Mouse (Mus musculus): ENCODE results near the gene Zfp607b.

The Zfp607b gene

GRCm38 (mm10) chr7:27685220-27685619, 3.9 kb upstream of the Zfp607b start:
- DNase-seq (ENCODE audit: low spot score in 2 of 2): no peak

- no peak for DNase-seq (ENCODE audit: low spot score in 2 of 2)
Measured at GRCm38 (mm10) chr7:27685681-27686080, 3.5 kb upstream of the Zfp607b start.

GRCm38 (mm10) chr7:27687043-27687442, 2.1 kb upstream of the Zfp607b start:
- DNase-seq (ENCODE audit: low spot score in 2 of 2): no peak

- no peak for DNase-seq (ENCODE audit: low spot score in 2 of 2)
Measured at GRCm38 (mm10) chr7:27687836-27688235, 1.3 kb upstream of the Zfp607b start.

- DNase-seq (ENCODE audit: low spot score in 2 of 2): no peak
Measured at GRCm38 (mm10) chr7:27688246-27688788, 823 bp upstream of the Zfp607b start.

- DNase-seq (ENCODE audit: low spot score in 2 of 2): no peak
Measured at GRCm38 (mm10) chr7:27691076-27691475, 1.9 kb downstream of the Zfp607b start.

GRCm38 (mm10) chr7:27696711-27697110, 7.6 kb downstream of the Zfp607b start:
- DNase-seq (ENCODE audit: low spot score in 2 of 2): no peak

GRCm38 (mm10) chr7:27710402-27710801, 21.3 kb downstream of the Zfp607b start:
- peak in 1 of 2 experiments; percentile 31 for DNase-seq (ENCODE audit: low spot score in 2 of 2)

- no peak for DNase-seq (ENCODE audit: low spot score in 2 of 2)
Measured at GRCm38 (mm10) chr7:27721951-27722350, 32.8 kb downstream of the Zfp607b start.

- peak; percentile 22 to 47 for DNase-seq (ENCODE audit: low spot score in 2 of 2)
Measured at GRCm38 (mm10) chr7:27725566-27726538, 36.7 kb downstream of the Zfp607b start.

- DNase-seq (ENCODE audit: low spot score in 2 of 2): no peak
Measured at GRCm38 (mm10) chr7:27727471-27727870, 38.3 kb downstream of the Zfp607b start.

- DNase-seq (ENCODE audit: low spot score in 2 of 2): peak; percentile 89 to 91
Measured at GRCm38 (mm10) chr7:27731281-27731883, 42.2 kb downstream of the Zfp607b start, which contains the start of gene Zfp60. Gene Zfp60 (plus strand): TSS chr7:27731389.

GRCm38 (mm10) chr7:27731946-27732345, 42.8 kb downstream of the Zfp607b start:
- DNase-seq (ENCODE audit: low spot score in 2 of 2): no peak

- no peak for DNase-seq (ENCODE audit: low spot score in 2 of 2)
Measured at GRCm38 (mm10) chr7:27732508-27732907, 43.4 kb downstream of the Zfp607b start.

- no peak for DNase-seq (ENCODE audit: low spot score in 2 of 2)
Measured at GRCm38 (mm10) chr7:27735457-27735856, 46.3 kb downstream of the Zfp607b start.

Data from frontal cortex, postnatal 36 days (tissue).